Mouse (Mus musculus) neural tube, embryonic 15.5 days (tissue): ENCODE data around the gene Ltbp4. TPM values are rescaled to one million over a fixed set of nuclear protein-coding genes. Genes with fewer than 3 reads are reported as not detected.

Experiments
- ATAC-seq: fragments of 200-750 bp; cut with Nextera tagmentation; 2 replicates; pipeline ENCODE4 v1.8.0; 2017; ENCODE audit warnings: mild to moderate bottlenecking, moderate TSS enrichment, moderate library complexity; ENCODE audit not compliant: low FRiP score
- H3K27ac ChIP-seq: fragments of 300-500 bp; sonication (generic); replicated peaks from 2 replicates; pipeline ENCODE4 v1.5.1; 2015; ENCODE audit warnings: mild to moderate bottlenecking, inconsistent platforms
- H3K27me3 ChIP-seq: fragments of 300-500 bp; sonication (generic); replicated peaks from 2 replicates; pipeline ENCODE4 v1.6.1; 2015; ENCODE audit warnings: inconsistent platforms
- H3K36me3 ChIP-seq: fragments of 300-500 bp; sonication (generic); 2 replicates; pipeline ENCODE4 v1.6.1; 2015; ENCODE audit warnings: inconsistent platforms
- H3K4me1 ChIP-seq: fragments of 300-500 bp; sonication (generic); 2 replicates; pipeline ENCODE4 v1.6.1; 2015; ENCODE audit warnings: inconsistent platforms
- H3K4me2 ChIP-seq: fragments of 300-500 bp; sonication (generic); 2 replicates; pipeline ENCODE4 v1.6.1; 2015; ENCODE audit warnings: inconsistent platforms, mild to moderate bottlenecking, moderate library complexity
- H3K4me3 ChIP-seq: fragments of 300-500 bp; sonication (generic); replicated peaks from 2 replicates; pipeline ENCODE4 v1.5.1; 2015; ENCODE audit warnings: mild to moderate bottlenecking, inconsistent platforms
- H3K9ac ChIP-seq: fragments of 300-500 bp; sonication (generic); replicated peaks from 2 replicates; pipeline ENCODE4 v1.6.1; 2015; ENCODE audit warnings: mild to moderate bottlenecking, inconsistent platforms
- H3K9me3 ChIP-seq: fragments of 300-500 bp; sonication (generic); replicated peaks from 2 replicates; pipeline ENCODE4 v1.6.1; 2016; ENCODE audit warnings: inconsistent platforms
- WGBS: fragments of 180-500 bp; shearing (Covaris S2); methylation state at CpG from one replicate; pipeline ENCODE4 v1.1.7; 2015; ENCODE audit warnings: mixed read lengths; 5-methylcytosine and 5-hydroxymethylcytosine counted together
- polyA plus RNA-seq: library from polyadenylated mRNA; unstranded; fragments of >200 nt; fragmentation: Nextera tagmentation; extraction: Ambion mirVana; gene quantifications from 2 replicates; pipeline ENCODE4 v1.2.1, GENCODE M21; 2015

The Ltbp4 gene
- polyA plus RNA-seq, 1 experiment from 2014 or later, result 10.7 TPM

- ATAC-seq, result no peak
- Histone ChIP-seq H3K4me2 (no peak overlapping the region), H3K4me3 (no peak overlapping the region), H3K36me3 (no peaks in the 10 kb centered on the region), H3K27ac (no peak overlapping the region), H3K9me3 (no peaks in the 10 kb centered on the region), H3K4me1 (peaks cover 24% of the 10 kb centered on the region), H3K9ac (no peak overlapping the region), H3K27me3 (peaks cover 66% of the 10 kb centered on the region)
- WGBS, result 41% methylated on average over 20 of the region's 20 CpGs
These were observed 12.6 kb downstream of the Ltbp4 start for GRCm38 (mm10) chr7:27324928-27325327.

- H3K4me2 ChIP-seq, result no peak overlapping the region
- no peaks in the 10 kb centered on the region for H3K36me3 ChIP-seq
- no peak overlapping the region for H3K27ac ChIP-seq
- H3K9ac ChIP-seq, result no peak overlapping the region
- 97% methylated on average over 11 of the region's 11 CpGs for WGBS
- peaks cover 60% of the 10 kb centered on the region for H3K27me3 ChIP-seq
- ATAC-seq, result no peak
- H3K4me1 ChIP-seq, result peaks cover 16% of the 10 kb centered on the region
- H3K9me3 ChIP-seq, result no peaks in the 10 kb centered on the region
- H3K4me3 ChIP-seq, result no peak overlapping the region
These were observed 13.3 kb downstream of the Ltbp4 start for GRCm38 (mm10) chr7:27324161-27324560.

- Histone ChIP-seq H3K4me2 (no peak overlapping the region), H3K9ac (no peak overlapping the region), H3K9me3 (no peaks in the 10 kb centered on the region), H3K27me3 (peaks cover 49% of the 10 kb centered on the region), H3K4me3 (no peak overlapping the region), H3K4me1 (peaks cover 14% of the 10 kb centered on the region), H3K27ac (no peak overlapping the region), H3K36me3 (no peaks in the 10 kb centered on the region)
- no peak for ATAC-seq
- WGBS, result 93% methylated on average over 5 of the region's 5 CpGs
These were observed 14.5 kb downstream of the Ltbp4 start for GRCm38 (mm10) chr7:27323001-27323400.

- Histone ChIP-seq H3K4me2 (no peak overlapping the region), H3K9ac (no peak overlapping the region), H3K4me1 (peaks cover 14% of the 10 kb centered on the region), H3K27ac (no peak overlapping the region), H3K4me3 (no peak overlapping the region), H3K36me3 (no peaks in the 10 kb centered on the region), H3K27me3 (peaks cover 41% of the 10 kb centered on the region), H3K9me3 (no peaks in the 10 kb centered on the region)
- 21% methylated on average over 13 of the region's 13 CpGs for WGBS
- ATAC-seq, result no peak
These were observed 15.2 kb downstream of the Ltbp4 start for GRCm38 (mm10) chr7:27322291-27322690.

GRCm38 (mm10) chr7:27319411-27319810 lies 18.1 kb downstream of the Ltbp4 start:
- no peaks in the 10 kb centered on the region for H3K4me1 ChIP-seq
- 92% methylated on average over 22 of the region's 22 CpGs for WGBS
- no peak overlapping the region for H3K27ac ChIP-seq
- H3K9ac ChIP-seq, result no peak overlapping the region
- no peaks in the 10 kb centered on the region for H3K9me3 ChIP-seq
- no peak for ATAC-seq
- H3K4me2 ChIP-seq, result no peak overlapping the region
- H3K36me3 ChIP-seq, result no peaks in the 10 kb centered on the region
- H3K27me3 ChIP-seq, result peaks cover 15% of the 10 kb centered on the region
- no peak overlapping the region for H3K4me3 ChIP-seq

GRCm38 (mm10) chr7:27315958-27316357 lies 21.5 kb downstream of the Ltbp4 start:
- Histone ChIP-seq H3K4me3 (no peak overlapping the region), H3K9ac (no peak overlapping the region), H3K36me3 (no peaks in the 10 kb centered on the region), H3K27ac (no peak overlapping the region), H3K4me1 (no peaks in the 10 kb centered on the region), H3K4me2 (no peak overlapping the region), H3K27me3 (peaks cover 2% of the 10 kb centered on the region; the same call in 1 of the 2 replicates), H3K9me3 (no peaks in the 10 kb centered on the region; the same call in 1 of the 2 replicates)
- no peak for ATAC-seq
- WGBS, result 33% methylated on average over 7 of the region's 7 CpGs

GRCm38 (mm10) chr7:27314393-27314792 lies 23.1 kb downstream of the Ltbp4 start:
- peaks cover 7% of the 10 kb centered on the region for H3K4me1 ChIP-seq
- no peak overlapping the region for H3K27ac ChIP-seq
- H3K36me3 ChIP-seq, result no peaks in the 10 kb centered on the region
- H3K4me2 ChIP-seq, result no peak overlapping the region
- ATAC-seq, result no peak
- WGBS, result 96% methylated on average over 3 of the region's 3 CpGs
- no peak overlapping the region for H3K4me3 ChIP-seq
- H3K27me3 ChIP-seq, result peaks cover 9% of the 10 kb centered on the region
- no peaks in the 10 kb centered on the region; the same call in 1 of the 2 replicates for H3K9me3 ChIP-seq
- no peak overlapping the region for H3K9ac ChIP-seq

GRCm38 (mm10) chr7:27311651-27312284 lies 25.7 kb downstream of the Ltbp4 start:
- Histone ChIP-seq H3K9ac (no peak overlapping the region), H3K27me3 (peaks cover 12% of the 10 kb centered on the region), H3K27ac (no peak overlapping the region), H3K4me1 (peaks cover 11% of the 10 kb centered on the region), H3K36me3 (no peaks in the 10 kb centered on the region), H3K4me3 (no peak overlapping the region), H3K4me2 (no peak overlapping the region), H3K9me3 (no peaks in the 10 kb centered on the region; the same call in 1 of the 2 replicates)
- no peak for ATAC-seq
- whole genome bisulfite sequencing, result 91% methylated on average over 12 of the region's 12 CpGs

- no peak for ATAC-seq
- Histone ChIP-seq H3K4me3 (no peak overlapping the region), H3K27me3 (peaks cover 12% of the 10 kb centered on the region), H3K9me3 (no peaks in the 10 kb centered on the region; the same call in 1 of the 2 replicates), H3K9ac (0 out of 2 replicates have a peak overlapping the region, but pooled peaks have one; percentile 36), H3K4me2 (no peak overlapping the region), H3K27ac (no peak overlapping the region), H3K36me3 (no peaks in the 10 kb centered on the region), H3K4me1 (peaks cover 11% of the 10 kb centered on the region)
- 47% methylated on average over 8 of the region's 8 CpGs for WGBS
These were observed 26.4 kb downstream of the Ltbp4 start for GRCm38 (mm10) chr7:27310996-27311535.

- Histone ChIP-seq H3K27me3 (peaks cover 12% of the 10 kb centered on the region), H3K27ac (no peak overlapping the region), H3K9ac (peak overlapping the region; percentile 36), H3K9me3 (no peaks in the 10 kb centered on the region; the same call in 1 of the 2 replicates), H3K4me1 (peaks cover 11% of the 10 kb centered on the region), H3K4me2 (peak overlapping the region; percentile 56), H3K36me3 (no peaks in the 10 kb centered on the region), H3K4me3 (peak overlapping the region; percentile 29)
- WGBS, result 5% methylated on average over 17 of the region's 17 CpGs
- 0 out of 2 replicates have a peak, but pooled peaks have one; percentile 33 for ATAC-seq
These were observed 27.2 kb downstream of the Ltbp4 start for GRCm38 (mm10) chr7:27310306-27310705.

GRCm38 (mm10) chr7:27309832-27310231 lies 27.7 kb downstream of the Ltbp4 start:
- H3K9me3 ChIP-seq, result no peaks in the 10 kb centered on the region; the same call in 1 of the 2 replicates
- no peak for ATAC-seq
- H3K4me2 ChIP-seq, result peak overlapping the region; percentile 56; the same call in 1 of the 2 replicates
- H3K4me3 ChIP-seq, result no peak overlapping the region
- 38% methylated on average over 3 of the region's 3 CpGs for WGBS
- peaks cover 11% of the 10 kb centered on the region for H3K4me1 ChIP-seq
- H3K9ac ChIP-seq, result no peak overlapping the region
- peaks cover 12% of the 10 kb centered on the region for H3K27me3 ChIP-seq
- H3K36me3 ChIP-seq, result no peaks in the 10 kb centered on the region
- no peak overlapping the region for H3K27ac ChIP-seq
